Mouse (Mus musculus): ENCODE measurements around the gene Itpr3.

DNA sequence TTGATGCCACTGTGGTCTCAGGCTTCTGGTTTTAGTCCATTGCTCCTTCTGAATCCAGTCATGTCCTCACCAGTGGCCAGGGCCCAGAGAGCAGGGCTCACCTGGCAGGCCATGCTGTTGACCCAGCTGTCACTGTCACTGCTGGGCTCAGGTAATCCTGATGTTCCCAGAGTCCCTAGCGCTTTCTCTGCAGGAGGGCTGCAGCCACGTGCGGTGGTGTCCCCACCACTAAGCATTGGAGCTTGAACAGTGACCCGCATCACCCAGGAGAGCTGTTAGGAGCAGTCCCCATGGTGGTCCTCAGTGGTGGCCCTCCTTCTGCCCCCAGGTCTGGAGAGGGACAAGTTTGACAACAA, 62.4 kb downstream of the Itpr3 start:
- no peak for TF ChIP-seq POLR2A (IDR thresholded peaks at IDR 0.05; ENCODE audit: extremely low read depth, insufficient read depth, low read length)
- no peak for TF ChIP-seq CTCF (IDR thresholded peaks at IDR 0.05; ENCODE audit: extremely low read depth, insufficient read depth, low read length)

All from cortical plate, adult 2 months (tissue).